ENCODE assay signal across 14 mouse cellular contexts in the genomic region with DNA sequence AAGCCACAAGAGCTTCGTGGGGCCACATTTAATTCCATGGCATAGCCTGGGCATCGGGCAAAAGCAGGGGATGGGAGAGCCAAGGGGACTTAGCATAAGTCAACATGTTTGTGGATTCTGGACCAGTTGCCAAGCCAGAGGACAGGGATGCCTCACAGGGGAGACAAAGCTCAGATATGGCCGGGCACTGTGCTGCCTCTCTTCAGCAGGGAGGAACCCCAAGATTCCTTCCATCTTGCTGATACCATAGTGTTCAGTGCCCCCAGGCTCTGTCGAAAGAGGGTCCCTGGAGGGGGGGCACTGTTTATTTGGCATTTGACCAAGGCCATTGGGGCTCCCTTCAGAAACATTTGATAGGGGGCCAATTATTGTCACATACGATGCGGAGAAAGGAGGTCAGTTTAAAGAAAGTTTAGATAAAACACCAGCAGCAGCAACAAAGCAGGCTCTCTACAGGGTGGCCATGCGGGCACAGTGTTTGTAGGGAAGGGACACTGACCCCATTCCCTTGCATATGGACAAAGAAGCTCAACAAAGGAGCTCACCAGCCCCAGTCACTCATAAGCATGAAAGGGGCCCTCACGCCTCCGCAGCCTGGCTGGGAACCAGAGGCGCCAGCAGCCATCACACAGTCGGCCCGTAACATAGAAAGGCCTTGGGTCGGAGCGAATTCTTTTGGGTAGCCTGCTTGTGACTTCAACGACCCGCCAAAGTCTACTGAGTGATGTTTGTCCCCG.
A peak's percentile ranks its signal among the peaks of the same experiment; 100 is the strongest.
DNase-seq lines count a peak whose midpoint lies in the region; ATAC-seq lines count a peak whose summit lies in the region.
"Had no signal": no experiment of that assay in that cellular context is flagged by ENCODE, and none has a peak within 500 bp of the region (broad histone marks: within the 10 kb centered on the region; RNA-seq: fewer than 3 reads in every experiment).

No protein-coding gene starts in this region.

- H3K4me1 ChIP-seq in heart, embryonic 10.5 days = peaks cover 22% of the 10 kb centered on the region
- H3K4me1 ChIP-seq in forebrain, embryonic 15.5 days = peaks cover 14% of the 10 kb centered on the region
- peaks cover 22% of the 10 kb centered on the region for H3K4me1 ChIP-seq in limb, embryonic 10.5 days
- H3K4me1 ChIP-seq: limb, embryonic 12.5 days had no signal

- H3K9me3 ChIP-seq in heart, embryonic 10.5 days = no peaks in the 10 kb centered on the region
- no peaks in the 10 kb centered on the region for H3K9me3 ChIP-seq in forebrain, embryonic 15.5 days
- H3K9me3 ChIP-seq in limb, embryonic 10.5 days (replicated peaks) = no peaks in the 10 kb centered on the region
- H3K9me3 ChIP-seq: heart, embryonic 13.5 days; limb, embryonic 12.5 days; liver, embryonic 15.5 days had no signal

- H3K4me2 ChIP-seq in forebrain, embryonic 15.5 days (replicated peaks) = no peak overlapping the region
- H3K4me2 ChIP-seq: heart, embryonic 13.5 days; limb, embryonic 12.5 days; liver, embryonic 15.5 days had no signal

- peak; percentile 30; the same call in 1 of the 2 replicates for ATAC-seq in forebrain, embryonic 15.5 days (replicated peaks)
- no peak for ATAC-seq in megakaryocyte, adult 5-6 weeks (ENCODE audit: poor library complexity, severe bottlenecking)

- DNase-seq in heart, embryonic 10.5 days (ENCODE audit: low spot score) = peak; percentile 67
- no peak for DNase-seq in heart, postnatal 4 days
- peak; percentile 37 for DNase-seq in embryo, embryonic 11 days
- no peak for DNase-seq in limb, embryonic 10.5 days (ENCODE audit: low spot score)
- DNase-seq in layer of hippocampus, postnatal 25 days (ENCODE audit: extremely low spot score in 1 of 2, low spot score in 1 of 2) = no peak
- no peak for DNase-seq in spleen, adult 18-20 months
- DNase-seq: adrenal gland, adult 2 months; cerebellum, postnatal 36 days; gastrocnemius, postnatal 36 days had no signal

- H3K27ac ChIP-seq in heart, embryonic 10.5 days = no peak overlapping the region
- H3K27ac ChIP-seq in forebrain, embryonic 15.5 days (replicated peaks) = no peak overlapping the region
- H3K27ac ChIP-seq in limb, embryonic 10.5 days = peak overlapping the region; percentile 19
- H3K27ac ChIP-seq: limb, embryonic 12.5 days; liver, embryonic 15.5 days had no signal

- no peaks in the 10 kb centered on the region for H3K27me3 ChIP-seq in heart, embryonic 10.5 days (ENCODE audit: insufficient read depth, poor library complexity, severe bottlenecking)
- no peaks in the 10 kb centered on the region for H3K27me3 ChIP-seq in forebrain, embryonic 15.5 days
- H3K27me3 ChIP-seq in limb, embryonic 10.5 days (ENCODE audit: low read depth, poor library complexity, severe bottlenecking) = no peaks in the 10 kb centered on the region
- H3K27me3 ChIP-seq: heart, embryonic 13.5 days; limb, embryonic 12.5 days; liver, embryonic 15.5 days had no signal

- H3K9ac ChIP-seq in forebrain, embryonic 15.5 days (replicated peaks) = no peak overlapping the region
- H3K9ac ChIP-seq: heart, embryonic 13.5 days; limb, embryonic 12.5 days; liver, embryonic 15.5 days had no signal

- no peak overlapping the region for H3K4me3 ChIP-seq in heart, embryonic 10.5 days
- H3K4me3 ChIP-seq in forebrain, embryonic 15.5 days = no peak overlapping the region
- H3K4me3 ChIP-seq in limb, embryonic 10.5 days = no peak overlapping the region
- H3K4me3 ChIP-seq: heart, embryonic 13.5 days; limb, embryonic 12.5 days; liver, embryonic 15.5 days had no signal

- no peaks in the 10 kb centered on the region for H3K36me3 ChIP-seq in heart, embryonic 10.5 days
- no peaks in the 10 kb centered on the region for H3K36me3 ChIP-seq in forebrain, embryonic 15.5 days
- H3K36me3 ChIP-seq in limb, embryonic 10.5 days = no peaks in the 10 kb centered on the region
- H3K36me3 ChIP-seq: heart, embryonic 13.5 days; limb, embryonic 12.5 days; liver, embryonic 15.5 days had no signal

- 89% methylated on average over 17 of the region's 17 CpGs for WGBS in heart, embryonic 10.5 days
- WGBS in forebrain, embryonic 15.5 days = 38% methylated on average over 17 of the region's 17 CpGs
- WGBS in limb, embryonic 10.5 days = 93% methylated on average over 17 of the region's 17 CpGs

Comparison
In these comparisons a context has a peak if more than half of its experiments do, and no peak if none do; other contexts are left out.
1. DNase-seq: peak in heart, embryonic 10.5 days (single experiment) and embryo, embryonic 11 days (single experiment); none in heart, postnatal 4 days (single experiment), limb, embryonic 10.5 days (single experiment), layer of hippocampus, postnatal 25 days (0 of 2) and spleen, adult 18-20 months (0 of 2).